ENCODE assay signal across 8 mouse cellular contexts in the genomic region with DNA sequence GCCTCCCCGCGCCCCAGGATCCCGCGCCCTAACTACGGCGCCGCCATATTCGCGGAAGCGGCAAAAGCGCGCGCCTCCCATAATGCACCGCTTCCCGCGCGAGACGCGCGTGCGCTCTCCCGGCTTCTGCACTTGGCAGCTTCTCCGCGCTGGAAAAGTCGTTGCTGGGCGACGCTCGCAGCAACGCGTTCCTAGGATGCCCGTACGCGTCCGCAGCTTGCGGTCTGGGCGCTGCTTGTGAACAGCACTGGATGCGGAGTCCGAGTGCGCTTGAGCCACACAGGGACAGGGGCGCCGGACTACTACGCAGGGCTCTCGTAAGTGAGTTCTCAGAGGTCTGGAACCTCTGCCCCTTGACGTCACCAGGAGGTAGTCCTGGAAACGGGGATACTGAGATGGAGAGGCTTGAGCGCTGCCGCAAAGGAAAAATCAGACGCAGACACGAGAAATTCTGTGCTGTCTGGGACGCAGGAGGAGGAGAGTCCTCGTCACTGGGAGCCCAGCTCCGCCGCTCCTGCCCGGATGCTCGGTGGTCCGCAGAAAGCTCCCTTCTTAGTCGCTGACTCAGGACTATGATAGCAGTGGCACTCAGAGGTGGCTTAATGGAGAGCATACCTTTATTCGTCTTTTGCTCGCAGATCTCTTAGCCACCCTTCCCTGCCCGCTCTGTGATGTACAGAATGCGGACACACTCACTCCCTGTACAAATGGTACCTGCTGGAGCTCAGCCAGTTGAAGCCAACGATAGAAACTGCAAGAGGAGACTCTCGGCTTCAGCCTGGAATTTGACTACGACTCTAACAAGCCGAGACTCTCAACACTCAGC. TPM values are rescaled to one million over a fixed set of nuclear protein-coding genes. Genes with fewer than 3 reads are reported as not detected.
DNase-seq lines count a peak whose midpoint lies in the region; ATAC-seq lines count a peak whose summit lies in the region.

Gene Tubgcp3, minus strand, starts transcription at position 193 of the 826 bp plus-strand sequence.

- under 1% methylated on average over 65 of the region's 65 CpGs for WGBS in hindbrain, embryonic 12.5 days

- H3K9ac ChIP-seq in hindbrain, embryonic 12.5 days: peak within 1 kb of the TSS; percentile 93

- H3K4me3 ChIP-seq in hindbrain, embryonic 12.5 days: peak within 1 kb of the TSS; percentile 93

- peaks cover 13% of the 10 kb centered on the region; the same call in 1 of the 2 replicates for H3K27me3 ChIP-seq in hindbrain, embryonic 12.5 days

- DNase-seq in Muller cell, postnatal 12 days (ENCODE audit: inconsistent ontology term): peak; percentile 94
- peak; percentile 88 for DNase-seq in cerebellum, adult 9-11 months
- peak; percentile 76 to 89 for DNase-seq in frontal cortex, postnatal 10 days (ENCODE audit: low spot score in 2 of 2)
- DNase-seq in layer of hippocampus, postnatal 14 days (ENCODE audit: low spot score in 2 of 2): peak; percentile 92 to 93
- peak; percentile 92 for DNase-seq in lung, postnatal 14 days
- DNase-seq in retina, adult 2 months (ENCODE audit: low read depth, low spot score): peak; percentile 78
- DNase-seq in thymus, postnatal 36 days: peak; percentile 87

- no peaks in the 10 kb centered on the region for H3K9me3 ChIP-seq in hindbrain, embryonic 12.5 days (replicated peaks)

- peak within 1 kb of the TSS; percentile 74 for H3K27ac ChIP-seq in hindbrain, embryonic 12.5 days

- H3K4me1 ChIP-seq in hindbrain, embryonic 12.5 days: peaks cover 14% of the 10 kb centered on the region

- peak; percentile 95 for ATAC-seq in hindbrain, embryonic 12.5 days (ENCODE audit: low FRiP score)

- H3K36me3 ChIP-seq in hindbrain, embryonic 12.5 days: no peaks in the 10 kb centered on the region

- peak within 1 kb of the TSS; percentile 89 for H3K4me2 ChIP-seq in hindbrain, embryonic 12.5 days (replicated peaks)

RNA-seq across cellular contexts. Expression of gene Tubgcp3, which starts in this region (rescaled TPM):
- polyA plus RNA-seq in hindbrain, embryonic 12.5 days (2016; fragmentation: Nextera tagmentation; extraction: Ambion mirVana): 49.1 and 52.8 TPM in 2 replicates
- total RNA-seq in layer of hippocampus, postnatal 14 days (2021): 10 to 100 TPM; 29.6 to 29.8 TPM

Comparison
In these comparisons a context has a peak if more than half of its experiments do, and no peak if none do; other contexts are left out.
1. Peak in every context shown above with its lines: DNase-seq, ATAC-seq, H3K4me3 ChIP-seq and H3K27ac ChIP-seq.